Mouse (Mus musculus) kidney, adult 2 months (tissue): ENCODE measurements around the gene Zkscan17.

Experiments
- CTCF ChIP-seq: fragments of 200-500 bp; conservative IDR thresholded peaks from 2 replicates; pipeline ENCODE4 v1.5.1; 2011; ENCODE audit warnings: low read depth, mild to moderate bottlenecking, control low read depth, low read length, moderate library complexity, mixed read lengths; ENCODE audit not compliant: insufficient read depth, insufficient read length
- POLR2A ChIP-seq: fragments of 200-500 bp; IDR thresholded peaks from one replicate; pipeline ENCODE4 v1.6.1; 2011; ENCODE audit warnings: low read depth, low read length, control low read depth

DNA sequence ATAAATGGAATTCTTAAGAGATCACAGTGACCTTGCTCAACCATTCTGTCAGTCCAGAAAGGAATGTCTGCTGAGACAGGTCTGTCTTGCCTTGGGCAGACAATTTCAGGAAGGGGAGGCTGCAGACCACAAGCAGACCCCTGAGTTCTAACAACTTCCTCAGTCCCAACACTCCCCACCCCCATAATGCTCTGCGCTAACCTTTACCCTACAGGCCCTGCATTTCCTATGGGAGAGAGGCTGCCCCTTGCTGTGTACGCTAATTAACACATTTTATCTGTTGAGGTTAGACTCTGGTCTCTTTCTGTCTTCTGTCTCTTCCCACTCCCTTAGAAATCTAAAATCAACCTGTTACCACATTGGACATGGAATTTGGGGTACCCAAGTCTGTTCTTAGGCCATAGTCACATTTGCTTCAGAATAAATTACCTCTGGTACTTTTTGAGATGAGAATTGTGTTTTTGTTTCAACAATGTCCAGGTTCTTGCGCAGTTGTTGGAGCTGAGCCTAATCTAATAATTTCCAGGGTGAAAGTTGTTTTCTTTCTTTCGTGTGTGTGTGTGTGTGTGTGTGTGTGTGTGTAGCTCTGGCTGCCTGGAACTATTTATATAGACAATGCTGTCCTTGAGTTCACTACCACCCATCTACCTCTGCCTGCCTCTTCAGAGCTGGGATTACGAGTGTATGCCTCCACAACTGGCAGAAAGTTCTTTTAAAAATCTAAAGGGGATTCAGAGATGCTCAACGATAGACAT lies 6.6 kb downstream of the Zkscan17 start:
- TF ChIP-seq POLR2A, result no peak
- no peak for TF ChIP-seq CTCF
